Mouse (Mus musculus) hindbrain, embryonic 13.5 days (tissue): ENCODE measurements around the gene Mlip. TPM values are rescaled to one million over a fixed set of nuclear protein-coding genes. Genes with fewer than 3 reads are reported as not detected.
"Not testable (repeated sequence)": the region's sequence is repeated elsewhere in the genome, so short reads cannot be mapped to it uniquely, and the experiment has no call there.

Experiments
- ATAC-seq: fragments of 200-750 bp; cut with Nextera tagmentation; 2 replicates; pipeline ENCODE4 v1.8.0; 2017; ENCODE audit warnings: moderate TSS enrichment; ENCODE audit not compliant: low FRiP score
- H3K27ac ChIP-seq: fragments of 300-500 bp; sonication (generic); 2 replicates; pipeline ENCODE4 v1.5.1; 2015; ENCODE audit warnings: inconsistent platforms, mild to moderate bottlenecking, moderate library complexity
- H3K27me3 ChIP-seq: fragments of 300-500 bp; sonication (generic); 2 replicates; pipeline ENCODE4 v1.6.1; 2015; ENCODE audit warnings: mild to moderate bottlenecking, inconsistent platforms
- H3K36me3 ChIP-seq: fragments of 300-500 bp; sonication (generic); 2 replicates; pipeline ENCODE4 v1.6.1; 2015; ENCODE audit warnings: mild to moderate bottlenecking, inconsistent platforms
- H3K4me1 ChIP-seq: fragments of 300-500 bp; sonication (generic); replicated peaks from 2 replicates; pipeline ENCODE4 v1.6.1; 2015; ENCODE audit warnings: inconsistent platforms
- H3K4me2 ChIP-seq: fragments of 300-500 bp; sonication (generic); 2 replicates; pipeline ENCODE4 v1.6.1; 2015; ENCODE audit warnings: inconsistent platforms, mild to moderate bottlenecking, moderate library complexity
- H3K4me3 ChIP-seq: fragments of 300-500 bp; sonication (generic); 2 replicates; pipeline ENCODE4 v1.5.1; 2015; ENCODE audit warnings: mild to moderate bottlenecking, inconsistent platforms
- H3K9ac ChIP-seq: fragments of 300-500 bp; sonication (generic); 2 replicates; pipeline ENCODE4 v1.6.1; 2015; ENCODE audit warnings: mild to moderate bottlenecking, inconsistent platforms
- H3K9me3 ChIP-seq: fragments of 300-500 bp; sonication (generic); 2 replicates; pipeline ENCODE4 v1.6.1; 2016; ENCODE audit warnings: inconsistent platforms
- WGBS: fragments of 180-500 bp; shearing (Covaris S2); methylation state at CpG from one replicate; pipeline ENCODE4 v1.1.7; 2015; 5-methylcytosine and 5-hydroxymethylcytosine counted together
- polyA plus RNA-seq: library from polyadenylated mRNA; unstranded; fragments of >200 nt; fragmentation: Nextera tagmentation; extraction: Ambion mirVana; gene quantifications from 2 replicates; pipeline ENCODE4 v1.2.1, GENCODE M21; 2015

Gene Mlip
- polyA plus RNA-seq, 1 experiment from 2014 or later = 0.99 TPM

GRCm38 (mm10) chr9:77377696-77378095 lies 24.9 kb upstream of the Mlip start:
- no peak for ATAC-seq
- 58% methylated on average over 10 of the region's 10 CpGs for WGBS
- Histone ChIP-seq H3K27me3 (no peaks in the 10 kb centered on the region), H3K4me1 (no peaks in the 10 kb centered on the region), H3K27ac (no peak overlapping the region), H3K4me2 (no peak overlapping the region), H3K9ac (no peak overlapping the region), H3K4me3 (no peak overlapping the region), H3K9me3 (no peaks in the 10 kb centered on the region), H3K36me3 (no peaks in the 10 kb centered on the region)

GRCm38 (mm10) chr9:77377082-77377481 lies 24.3 kb upstream of the Mlip start:
- Histone ChIP-seq H3K27me3 (no peaks in the 10 kb centered on the region), H3K9ac (no peak overlapping the region), H3K27ac (no peak overlapping the region), H3K4me3 (no peak overlapping the region), H3K4me2 (no peak overlapping the region), H3K4me1 (no peaks in the 10 kb centered on the region), H3K36me3 (no peaks in the 10 kb centered on the region), H3K9me3 (no peaks in the 10 kb centered on the region)
- WGBS = 74% methylated on average over 10 of the region's 10 CpGs
- ATAC-seq = no peak

GRCm38 (mm10) chr9:77376561-77376960 lies 23.8 kb upstream of the Mlip start:
- ATAC-seq = no peak
- H3K4me3 ChIP-seq = no peak overlapping the region
- H3K36me3 ChIP-seq = no peaks in the 10 kb centered on the region
- no peak overlapping the region for H3K9ac ChIP-seq
- WGBS = 86% methylated on average over 7 of the region's 7 CpGs
- H3K4me1 ChIP-seq = no peaks in the 10 kb centered on the region
- no peak overlapping the region for H3K27ac ChIP-seq
- no peaks in the 10 kb centered on the region for H3K27me3 ChIP-seq
- H3K9me3 ChIP-seq = no peaks in the 10 kb centered on the region
- no peak overlapping the region for H3K4me2 ChIP-seq

GRCm38 (mm10) chr9:77370706-77371105 lies 17.9 kb upstream of the Mlip start:
- H3K27me3 ChIP-seq = no peaks in the 10 kb centered on the region
- no peaks in the 10 kb centered on the region for H3K9me3 ChIP-seq
- H3K4me1 ChIP-seq = no peaks in the 10 kb centered on the region
- no peak for ATAC-seq
- H3K9ac ChIP-seq = no peak overlapping the region
- WGBS = 70% methylated on average over 3 of the region's 3 CpGs
- H3K4me2 ChIP-seq = no peak overlapping the region
- H3K36me3 ChIP-seq = no peaks in the 10 kb centered on the region
- H3K27ac ChIP-seq = no peak overlapping the region
- no peak overlapping the region for H3K4me3 ChIP-seq

GRCm38 (mm10) chr9:77369262-77369661 lies 16.5 kb upstream of the Mlip start:
- Histone ChIP-seq H3K4me1 (no peaks in the 10 kb centered on the region), H3K27me3 (no peaks in the 10 kb centered on the region), H3K4me2 (no peak overlapping the region), H3K9ac (no peak overlapping the region), H3K4me3 (no peak overlapping the region), H3K27ac (0 out of 2 replicates have a peak overlapping the region, but pooled peaks have one; percentile 12), H3K9me3 (no peaks in the 10 kb centered on the region), H3K36me3 (no peaks in the 10 kb centered on the region)
- ATAC-seq = no peak
- 72% methylated on average over 9 of the region's 9 CpGs for WGBS

- H3K36me3 ChIP-seq, H3K9ac ChIP-seq, H3K4me1 ChIP-seq, H3K4me2 ChIP-seq, H3K27ac ChIP-seq, H3K4me3 ChIP-seq, H3K9me3 ChIP-seq, ATAC-seq, H3K27me3 ChIP-seq: not testable (repeated sequence)
- 62% methylated on average over 9 of the region's 9 CpGs for WGBS
These were observed 11.9 kb upstream of the Mlip start for GRCm38 (mm10) chr9:77364681-77365080.

GRCm38 (mm10) chr9:77362906-77363305 lies 10.1 kb upstream of the Mlip start:
- Histone ChIP-seq H3K4me1 (no peaks in the 10 kb centered on the region), H3K4me3 (no peak overlapping the region), H3K9me3 (no peaks in the 10 kb centered on the region), H3K36me3 (no peaks in the 10 kb centered on the region), H3K27ac (no peak overlapping the region), H3K9ac (no peak overlapping the region), H3K4me2 (no peak overlapping the region), H3K27me3 (no peaks in the 10 kb centered on the region)
- no peak for ATAC-seq

- 84% methylated on average over 8 of the region's 8 CpGs for WGBS
These were observed 7.9 kb upstream of the Mlip start for GRCm38 (mm10) chr9:77360654-77361053.

GRCm38 (mm10) chr9:77359278-77359973 lies 6.7 kb upstream of the Mlip start:
- Histone ChIP-seq H3K36me3 (no peaks in the 10 kb centered on the region), H3K9me3 (no peaks in the 10 kb centered on the region), H3K4me3 (no peak overlapping the region), H3K27ac (no peak overlapping the region), H3K4me1 (no peaks in the 10 kb centered on the region), H3K9ac (no peak overlapping the region), H3K27me3 (no peaks in the 10 kb centered on the region), H3K4me2 (no peak overlapping the region)
- ATAC-seq = peak; percentile 73; the same call in 1 of the 2 replicates
- 66% methylated on average over 10 of the region's 10 CpGs for WGBS

More at GRCm38 (mm10) chr9:77360654-77361053, 7.9 kb upstream of the Mlip start:
- no peak for ATAC-seq
- no peaks in the 10 kb centered on the region for H3K27me3 ChIP-seq
- H3K27ac ChIP-seq = no peak overlapping the region
- no peaks in the 10 kb centered on the region for H3K4me1 ChIP-seq
- no peak overlapping the region for H3K9ac ChIP-seq
- no peaks in the 10 kb centered on the region for H3K9me3 ChIP-seq
- no peak overlapping the region for H3K4me3 ChIP-seq
- no peaks in the 10 kb centered on the region for H3K36me3 ChIP-seq
- no peak overlapping the region for H3K4me2 ChIP-seq

GRCm38 (mm10) chr9:77353942-77354341 lies 1.2 kb upstream of the Mlip start:
- H3K4me2 ChIP-seq = no peak overlapping the region
- 82% methylated on average over 4 of the region's 4 CpGs for WGBS

GRCm38 (mm10) chr9:77347704-77348103 lies 5.1 kb downstream of the Mlip start:
- Histone ChIP-seq H3K36me3 (no peaks in the 10 kb centered on the region), H3K4me3 (no peak overlapping the region), H3K4me2 (no peak overlapping the region), H3K9ac (no peak overlapping the region), H3K27ac (no peak overlapping the region), H3K9me3 (no peaks in the 10 kb centered on the region), H3K27me3 (no peaks in the 10 kb centered on the region), H3K4me1 (no peaks in the 10 kb centered on the region)
- ATAC-seq = no peak
- WGBS = 85% methylated on average over 7 of the region's 7 CpGs

More at GRCm38 (mm10) chr9:77353942-77354341, 1.2 kb upstream of the Mlip start:
- no peaks in the 10 kb centered on the region for H3K27me3 ChIP-seq
- no peak overlapping the region for H3K27ac ChIP-seq
- no peak overlapping the region for H3K9ac ChIP-seq
- H3K36me3 ChIP-seq = no peaks in the 10 kb centered on the region
- H3K4me3 ChIP-seq = no peak overlapping the region
- ATAC-seq = no peak
- H3K9me3 ChIP-seq = no peaks in the 10 kb centered on the region
- H3K4me1 ChIP-seq = no peaks in the 10 kb centered on the region

GRCm38 (mm10) chr9:77344318-77344717 lies 8.5 kb downstream of the Mlip start:
- 83% methylated on average over 7 of the region's 7 CpGs for WGBS

More at GRCm38 (mm10) chr9:77344318-77344717, 8.5 kb downstream of the Mlip start:
- H3K27ac ChIP-seq = no peak overlapping the region
- H3K9me3 ChIP-seq = no peaks in the 10 kb centered on the region
- no peaks in the 10 kb centered on the region for H3K27me3 ChIP-seq
- H3K4me2 ChIP-seq = no peak overlapping the region
- H3K9ac ChIP-seq = no peak overlapping the region
- no peak overlapping the region for H3K4me3 ChIP-seq
- H3K4me1 ChIP-seq = peaks cover 12% of the 10 kb centered on the region; the same call in 1 of the 2 replicates
- ATAC-seq = no peak
- H3K36me3 ChIP-seq = no peaks in the 10 kb centered on the region
